Mouse (Mus musculus): ENCODE results near the gene Tyms. TPM values are rescaled to one million over a fixed set of nuclear protein-coding genes. Genes with fewer than 3 reads are reported as not detected.

Gene Tyms
- polyA plus RNA-seq (2015; fragmentation: Nextera tagmentation; extraction: Ambion mirVana), result 78.7 and 80.9 TPM in 2 replicates

GRCm38 (mm10) chr5:30072825-30073821, at the start of gene Tyms:
TSS of gene Tyms (minus strand) at chr5:30073617.
- peak within 1 kb of the TSS; percentile 69 for H3K4me3 ChIP-seq (ENCODE audit: low read depth, low read length)
- H3K9ac ChIP-seq (ENCODE audit: low read depth, low read length), result peak within 1 kb of the TSS; percentile 70
- peak; percentile 45 for TF ChIP-seq CTCF (IDR thresholded peaks at IDR 0.05; ENCODE audit: low read depth)
- H3K9me3 ChIP-seq (ENCODE audit: control insufficient read depth), result no peaks in the 10 kb centered on the region
- peak; percentile 85 for ATAC-seq
- H3K4me2 ChIP-seq (replicated peaks; ENCODE audit: low read depth), result peak within 1 kb of the TSS; percentile 77
- H3K4me1 ChIP-seq (replicated peaks; ENCODE audit: control insufficient read depth, insufficient read depth, low read length), result no peaks in the 10 kb centered on the region
- peaks cover 22% of the 10 kb centered on the region for H3K36me3 ChIP-seq (ENCODE audit: control insufficient read depth, insufficient read depth)
- 1% methylated on average over 45 of the region's 45 CpGs for WGBS
- no peaks in the 10 kb centered on the region for H3K27me3 ChIP-seq (replicated peaks; ENCODE audit: control insufficient read depth, insufficient read depth, low read length)
- H3K27ac ChIP-seq (ENCODE audit: low read depth, low read length), result peak within 1 kb of the TSS; percentile 65; the same call in 1 of the 2 replicates

- no peak for ATAC-seq
- Histone ChIP-seq H3K27me3 (replicated peaks; ENCODE audit: control insufficient read depth, insufficient read depth, low read length) (no peaks in the 10 kb centered on the region), H3K27ac (ENCODE audit: low read depth, low read length) (no peak overlapping the region), H3K9ac (ENCODE audit: low read depth, low read length) (no peak overlapping the region), H3K9me3 (ENCODE audit: control insufficient read depth) (no peaks in the 10 kb centered on the region), H3K36me3 (ENCODE audit: control insufficient read depth, insufficient read depth) (peaks cover 85% of the 10 kb centered on the region), H3K4me3 (ENCODE audit: low read depth, low read length) (no peak overlapping the region), H3K4me2 (replicated peaks; ENCODE audit: low read depth) (no peak overlapping the region), H3K4me1 (replicated peaks; ENCODE audit: control insufficient read depth, insufficient read depth, low read length) (0 out of 2 replicates have a peak, but pooled peaks cover 3% of the 10 kb centered on the region)
- 92% methylated on average over 6 of the region's 6 CpGs for WGBS
- TF ChIP-seq CTCF (IDR thresholded peaks at IDR 0.05; ENCODE audit: low read depth), result no peak
Measured at GRCm38 (mm10) chr5:30122481-30122880, 49.1 kb upstream of the Tyms start.

GRCm38 (mm10) chr5:30120106-30120505, 46.7 kb upstream of the Tyms start:
- peak; percentile 91 for ATAC-seq

GRCm38 (mm10) chr5:30119163-30119562, 45.7 kb upstream of the Tyms start:
- no peaks in the 10 kb centered on the region for H3K9me3 ChIP-seq (ENCODE audit: control insufficient read depth)
- H3K36me3 ChIP-seq (ENCODE audit: control insufficient read depth, insufficient read depth), result peaks cover 57% of the 10 kb centered on the region
- 68% methylated on average over 6 of the region's 6 CpGs for WGBS
- peaks cover 7% of the 10 kb centered on the region for H3K27me3 ChIP-seq (replicated peaks; ENCODE audit: control insufficient read depth, insufficient read depth, low read length)
- H3K4me3 ChIP-seq (ENCODE audit: low read depth, low read length), result no peak overlapping the region
- ATAC-seq, result no peak
- no peak overlapping the region for H3K4me2 ChIP-seq (replicated peaks; ENCODE audit: low read depth)
- no peak overlapping the region for H3K9ac ChIP-seq (ENCODE audit: low read depth, low read length)
- no peak for TF ChIP-seq CTCF (IDR thresholded peaks at IDR 0.05; ENCODE audit: low read depth)
- H3K27ac ChIP-seq (ENCODE audit: low read depth, low read length), result no peak overlapping the region
- H3K4me1 ChIP-seq (replicated peaks; ENCODE audit: control insufficient read depth, insufficient read depth, low read length), result 0 out of 2 replicates have a peak, but pooled peaks cover 3% of the 10 kb centered on the region

More at GRCm38 (mm10) chr5:30120106-30120505, 46.7 kb upstream of the Tyms start:
- H3K27ac ChIP-seq (ENCODE audit: low read depth, low read length), result peak overlapping the region; percentile 5; the same call in 1 of the 2 replicates
- H3K27me3 ChIP-seq (replicated peaks; ENCODE audit: control insufficient read depth, insufficient read depth, low read length), result peaks cover under 1% of the 10 kb centered on the region; the same call in 1 of the 2 replicates
- H3K36me3 ChIP-seq (ENCODE audit: control insufficient read depth, insufficient read depth), result peaks cover 67% of the 10 kb centered on the region
- no peak overlapping the region for H3K4me3 ChIP-seq (ENCODE audit: low read depth, low read length)
- 0 out of 2 replicates have a peak, but pooled peaks cover 3% of the 10 kb centered on the region for H3K4me1 ChIP-seq (replicated peaks; ENCODE audit: control insufficient read depth, insufficient read depth, low read length)
- no peak overlapping the region for H3K9ac ChIP-seq (ENCODE audit: low read depth, low read length)
- H3K4me2 ChIP-seq (replicated peaks; ENCODE audit: low read depth), result no peak overlapping the region
- no peaks in the 10 kb centered on the region for H3K9me3 ChIP-seq (ENCODE audit: control insufficient read depth)
- TF ChIP-seq CTCF (IDR thresholded peaks at IDR 0.05; ENCODE audit: low read depth), result 0 out of 2 replicates have a peak, but pooled peaks have one; percentile 24
- 53% methylated on average over 7 of the region's 7 CpGs for WGBS

- 72% methylated on average over 1 of the region's 1 CpGs for WGBS
- no peak overlapping the region for H3K4me2 ChIP-seq (replicated peaks; ENCODE audit: low read depth)
- no peaks in the 10 kb centered on the region for H3K9me3 ChIP-seq (ENCODE audit: control insufficient read depth)
- TF ChIP-seq CTCF (IDR thresholded peaks at IDR 0.05; ENCODE audit: low read depth), result no peak
- no peak for ATAC-seq
- H3K4me3 ChIP-seq (ENCODE audit: low read depth, low read length), result no peak overlapping the region
- H3K27me3 ChIP-seq (replicated peaks; ENCODE audit: control insufficient read depth, insufficient read depth, low read length), result peaks cover 7% of the 10 kb centered on the region
- 0 out of 2 replicates have a peak, but pooled peaks cover 3% of the 10 kb centered on the region for H3K4me1 ChIP-seq (replicated peaks; ENCODE audit: control insufficient read depth, insufficient read depth, low read length)
- no peak overlapping the region for H3K27ac ChIP-seq (ENCODE audit: low read depth, low read length)
- no peak overlapping the region for H3K9ac ChIP-seq (ENCODE audit: low read depth, low read length)
- H3K36me3 ChIP-seq (ENCODE audit: control insufficient read depth, insufficient read depth), result peaks cover 46% of the 10 kb centered on the region
Measured at GRCm38 (mm10) chr5:30118018-30118417, 44.6 kb upstream of the Tyms start.

GRCm38 (mm10) chr5:30115718-30116117, 42.3 kb upstream of the Tyms start:
- Histone ChIP-seq H3K36me3 (ENCODE audit: control insufficient read depth, insufficient read depth) (peaks cover 23% of the 10 kb centered on the region), H3K4me1 (replicated peaks; ENCODE audit: control insufficient read depth, insufficient read depth, low read length) (0 out of 2 replicates have a peak, but pooled peaks cover 6% of the 10 kb centered on the region), H3K27ac (ENCODE audit: low read depth, low read length) (no peak overlapping the region), H3K27me3 (replicated peaks; ENCODE audit: control insufficient read depth, insufficient read depth, low read length) (peaks cover 7% of the 10 kb centered on the region), H3K4me3 (ENCODE audit: low read depth, low read length) (no peak overlapping the region), H3K9ac (ENCODE audit: low read depth, low read length) (no peak overlapping the region), H3K4me2 (replicated peaks; ENCODE audit: low read depth) (no peak overlapping the region), H3K9me3 (ENCODE audit: control insufficient read depth) (no peaks in the 10 kb centered on the region)
- ATAC-seq, result no peak
- WGBS, result 43% methylated on average over 10 of the region's 10 CpGs
- peak; percentile 50 for TF ChIP-seq CTCF (IDR thresholded peaks at IDR 0.05; ENCODE audit: low read depth)

Data from intestine, postnatal 0 days (tissue).